In genomic region chr15:12193880-12194816, GRCm38 (mm10) we compare ENCODE assay signal across 8 mouse cellular contexts. TPM values are rescaled to one million over a fixed set of nuclear protein-coding genes. Genes with fewer than 3 reads are reported as not detected.
DNase-seq lines count a peak whose midpoint lies in the region; ATAC-seq and TF ChIP-seq lines count a peak whose summit lies in the region.

No protein-coding gene starts in this region.

- H3K4me2 ChIP-seq in neural tube, embryonic 13.5 days = no peak overlapping the region
- no peak overlapping the region for H3K4me2 ChIP-seq in neural tube, embryonic 15.5 days
- H3K4me2 ChIP-seq in limb, embryonic 12.5 days = peak overlapping the region; percentile 40
- H3K4me2 ChIP-seq in stomach, postnatal 0 days (replicated peaks; ENCODE audit: low read depth) = peak overlapping the region; percentile 29

- no peaks in the 10 kb centered on the region for H3K27me3 ChIP-seq in neural tube, embryonic 13.5 days
- no peaks in the 10 kb centered on the region for H3K27me3 ChIP-seq in neural tube, embryonic 15.5 days (replicated peaks)
- no peaks in the 10 kb centered on the region for H3K27me3 ChIP-seq in limb, embryonic 12.5 days
- H3K27me3 ChIP-seq in stomach, postnatal 0 days (ENCODE audit: control insufficient read depth, insufficient read depth, low read length) = no peaks in the 10 kb centered on the region

- no peaks in the 10 kb centered on the region for H3K9me3 ChIP-seq in neural tube, embryonic 13.5 days
- no peaks in the 10 kb centered on the region for H3K9me3 ChIP-seq in neural tube, embryonic 15.5 days (replicated peaks)
- H3K9me3 ChIP-seq in limb, embryonic 12.5 days = no peaks in the 10 kb centered on the region
- H3K9me3 ChIP-seq in stomach, postnatal 0 days (ENCODE audit: control insufficient read depth, low read length) = no peaks in the 10 kb centered on the region

- H3K4me3 ChIP-seq in neural tube, embryonic 13.5 days = no peak overlapping the region
- no peak overlapping the region for H3K4me3 ChIP-seq in neural tube, embryonic 15.5 days (replicated peaks)
- no peak overlapping the region for H3K4me3 ChIP-seq in limb, embryonic 12.5 days (replicated peaks)
- peak overlapping the region; percentile 19; the same call in 1 of the 2 replicates for H3K4me3 ChIP-seq in stomach, postnatal 0 days (ENCODE audit: low read depth, low read length)

- no peaks in the 10 kb centered on the region; the same call in 1 of the 2 replicates for H3K4me1 ChIP-seq in neural tube, embryonic 13.5 days (replicated peaks)
- H3K4me1 ChIP-seq in neural tube, embryonic 15.5 days = no peaks in the 10 kb centered on the region
- peaks cover 35% of the 10 kb centered on the region for H3K4me1 ChIP-seq in limb, embryonic 12.5 days (replicated peaks)
- 0 out of 2 replicates have a peak, but pooled peaks cover 2% of the 10 kb centered on the region for H3K4me1 ChIP-seq in stomach, postnatal 0 days (replicated peaks; ENCODE audit: control insufficient read depth, insufficient read depth)

- DNase-seq in fat pad, adult 2 months (ENCODE audit: extremely low read depth, low read depth, low spot score) = peak; percentile 43
- DNase-seq in stomach, postnatal 0 days (ENCODE audit: low spot score) = peak; percentile 74
- no peak for DNase-seq in right cerebral cortex, postnatal 14 days
- no peak for DNase-seq in thymus, postnatal 4 days
- DNase-seq in right cerebral cortex, postnatal 25 days = no peak

- WGBS in neural tube, embryonic 13.5 days = 71% methylated on average over 25 of the region's 25 CpGs
- WGBS in neural tube, embryonic 15.5 days = 71% methylated on average over 25 of the region's 25 CpGs
- 34% methylated on average over 25 of the region's 25 CpGs for WGBS in limb, embryonic 12.5 days
- WGBS in stomach, postnatal 0 days = 21% methylated on average over 25 of the region's 25 CpGs

- ATAC-seq in neural tube, embryonic 13.5 days (ENCODE audit: low read depth) = no peak
- no peak for ATAC-seq in neural tube, embryonic 15.5 days (ENCODE audit: low FRiP score)
- peak; percentile 90 for ATAC-seq in limb, embryonic 12.5 days (ENCODE audit: insufficient number of reproducible peaks, insufficient read depth, low FRiP score, low TSS enrichment, low read depth)
- peak; percentile 89 for ATAC-seq in stomach, postnatal 0 days (ENCODE audit: low FRiP score, low TSS enrichment)

- H3K27ac ChIP-seq in neural tube, embryonic 13.5 days (replicated peaks) = 0 out of 2 replicates have a peak overlapping the region, but pooled peaks have one; percentile 9
- no peak overlapping the region for H3K27ac ChIP-seq in neural tube, embryonic 15.5 days (replicated peaks)
- peak overlapping the region; percentile 90 for H3K27ac ChIP-seq in limb, embryonic 12.5 days
- H3K27ac ChIP-seq in stomach, postnatal 0 days (replicated peaks) = peak overlapping the region; percentile 88

- no peak for TF ChIP-seq EP300 in stomach, postnatal 0 days (optimal IDR thresholded peaks at IDR 0.05)

- peaks cover 20% of the 10 kb centered on the region for H3K36me3 ChIP-seq in neural tube, embryonic 13.5 days
- peaks cover 11% of the 10 kb centered on the region; the same call in 1 of the 2 replicates for H3K36me3 ChIP-seq in neural tube, embryonic 15.5 days
- H3K36me3 ChIP-seq in limb, embryonic 12.5 days = peaks cover 16% of the 10 kb centered on the region
- H3K36me3 ChIP-seq in stomach, postnatal 0 days (ENCODE audit: control insufficient read depth, insufficient read depth, low read length) = no peaks in the 10 kb centered on the region

- no peak overlapping the region for H3K9ac ChIP-seq in neural tube, embryonic 13.5 days
- no peak overlapping the region for H3K9ac ChIP-seq in neural tube, embryonic 15.5 days (replicated peaks)
- H3K9ac ChIP-seq in limb, embryonic 12.5 days (replicated peaks) = no peak overlapping the region
- peak overlapping the region; percentile 41 for H3K9ac ChIP-seq in stomach, postnatal 0 days (ENCODE audit: low read length)

- TF ChIP-seq CTCF in stomach, postnatal 0 days (IDR thresholded peaks at IDR 0.05; ENCODE audit: low read depth) = no peak

RNA-seq across cellular contexts. Expression of gene Mtmr12, which starts 10.7 kb away (rescaled TPM):
- 8.0 and 9.1 TPM in 2 replicates for polyA plus RNA-seq in neural tube, embryonic 13.5 days (2015; fragmentation: Nextera tagmentation; extraction: Ambion mirVana)
- 6.5 and 9.6 TPM in 2 replicates for polyA plus RNA-seq in neural tube, embryonic 15.5 days (2015; fragmentation: Nextera tagmentation; extraction: Ambion mirVana)
- polyA plus RNA-seq in limb, embryonic 12.5 days (2016; fragmentation: Nextera tagmentation; extraction: Ambion mirVana) = 20.7 and 22.4 TPM in 2 replicates
- polyA plus RNA-seq in stomach, postnatal 0 days (2015; fragmentation: Nextera tagmentation; extraction: Ambion mirVana) = 6.8 and 7.3 TPM in 2 replicates

Comparison
In these comparisons a context has a peak if more than half of its experiments do, and no peak if none do; other contexts are left out.
1. ATAC-seq: peak in limb, embryonic 12.5 days (single experiment) and stomach, postnatal 0 days (single experiment); none in neural tube, embryonic 13.5 days (single experiment) and neural tube, embryonic 15.5 days (single experiment).
2. H3K4me2 ChIP-seq: peak in limb, embryonic 12.5 days (single experiment) and stomach, postnatal 0 days (single experiment); none in neural tube, embryonic 13.5 days (single experiment) and neural tube, embryonic 15.5 days (single experiment).
3. DNase-seq: peak in fat pad, adult 2 months (single experiment) and stomach, postnatal 0 days (single experiment); none in right cerebral cortex, postnatal 14 days (single experiment), thymus, postnatal 4 days (single experiment) and right cerebral cortex, postnatal 25 days (single experiment).